21 mouse cellular contexts compared by ENCODE assay signal in the genomic region with DNA sequence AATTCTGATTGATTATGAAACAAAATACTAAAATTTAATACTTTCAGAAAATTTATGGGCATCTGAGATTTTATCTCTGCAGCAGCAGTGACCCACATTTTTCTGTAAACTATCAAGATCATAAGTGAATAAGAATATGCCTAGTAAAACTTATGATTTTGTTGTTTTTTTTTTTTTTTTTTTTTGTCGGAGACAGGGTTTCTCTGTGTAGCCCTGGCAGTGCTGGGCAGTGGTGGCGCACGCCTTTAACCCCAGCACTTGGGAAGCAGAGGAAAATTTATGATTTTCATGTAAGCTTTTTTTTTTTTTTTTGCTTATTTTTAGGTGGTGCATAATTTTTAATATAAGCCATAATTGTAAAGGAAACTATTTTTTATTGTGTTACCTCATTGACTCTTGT.
A peak's percentile ranks its signal among the peaks of the same experiment; 100 is the strongest.
DNase-seq lines count a peak whose midpoint lies in the region; ATAC-seq and TF ChIP-seq lines count a peak whose summit lies in the region.
"Had no signal": no experiment of that assay in that cellular context is flagged by ENCODE, and none has a peak within 500 bp of the region (broad histone marks: within the 10 kb centered on the region; RNA-seq: fewer than 3 reads in every experiment).

No protein-coding gene starts in this region.

- peak overlapping the region; percentile 39 for H3K4me2 ChIP-seq in heart, embryonic 14.5 days (ENCODE audit: low read length)
- no peak overlapping the region for H3K4me2 ChIP-seq in intestine, embryonic 16.5 days (ENCODE audit: low read depth, low read length)
- H3K4me2 ChIP-seq: embryonic facial prominence, embryonic 12.5 days; forebrain, embryonic 12.5 days had no signal

- no peak overlapping the region for H3K4me3 ChIP-seq in heart, embryonic 14.5 days (ENCODE audit: control insufficient read depth in 1 of 2, insufficient read depth in 1 of 2, low read depth in 1 of 2, low read length in 2 of 2)
- no peak overlapping the region for H3K4me3 ChIP-seq in embryonic fibroblast, embryonic 13.5 days (ENCODE audit: insufficient read depth, low read length)
- H3K4me3 ChIP-seq in intestine, embryonic 16.5 days (ENCODE audit: low read length) = no peak overlapping the region
- H3K4me3 ChIP-seq: embryonic facial prominence, embryonic 10.5 days; embryonic facial prominence, embryonic 12.5 days; erythroblast, embryonic 14.5 days; forebrain, embryonic 10.5 days; forebrain, embryonic 12.5 days had no signal

- H3K36me3 ChIP-seq in heart, embryonic 14.5 days (ENCODE audit: control insufficient read depth, insufficient read depth, low read length) = peaks cover 31% of the 10 kb centered on the region
- H3K36me3 ChIP-seq in intestine, embryonic 16.5 days (ENCODE audit: control insufficient read depth, insufficient read depth, low read length) = no peaks in the 10 kb centered on the region
- H3K36me3 ChIP-seq: embryonic facial prominence, embryonic 10.5 days; embryonic facial prominence, embryonic 12.5 days; forebrain, embryonic 10.5 days; forebrain, embryonic 12.5 days had no signal

- 77% methylated on average over 3 of the region's 3 CpGs for WGBS in heart, embryonic 14.5 days
- 79% methylated on average over 3 of the region's 3 CpGs for WGBS in intestine, embryonic 16.5 days

- TF ChIP-seq CTCF in embryonic fibroblast, embryonic 13.5 days (IDR thresholded peaks at IDR 0.05; ENCODE audit: borderline replicate concordance, insufficient read depth, low read length) = no peak

- no peaks in the 10 kb centered on the region for H3K27me3 ChIP-seq in heart, embryonic 14.5 days (ENCODE audit: control insufficient read depth, insufficient read depth, low read length)
- no peaks in the 10 kb centered on the region for H3K27me3 ChIP-seq in intestine, embryonic 16.5 days (replicated peaks; ENCODE audit: control insufficient read depth, insufficient read depth, low read length)
- H3K27me3 ChIP-seq: embryonic facial prominence, embryonic 12.5 days; forebrain, embryonic 12.5 days had no signal

- H3K27ac ChIP-seq in heart, embryonic 14.5 days (replicated peaks in 1 of 2; ENCODE audit: control insufficient read depth in 1 of 2, insufficient read depth in 1 of 2, low read depth in 2 of 2, low read length in 2 of 2) = no peak overlapping the region
- peak overlapping the region; percentile 65; the same call in 1 of the 2 replicates for H3K27ac ChIP-seq in embryonic fibroblast, embryonic 13.5 days (ENCODE audit: insufficient read depth, low read length)
- H3K27ac ChIP-seq in intestine, embryonic 16.5 days (ENCODE audit: low read length) = no peak overlapping the region
- H3K27ac ChIP-seq: embryonic facial prominence, embryonic 10.5 days; embryonic facial prominence, embryonic 12.5 days; forebrain, embryonic 10.5 days; forebrain, embryonic 12.5 days had no signal

- ATAC-seq in heart, embryonic 14.5 days (ENCODE audit: insufficient number of reproducible peaks, insufficient read depth, low FRiP score, low read depth) = no peak
- ATAC-seq in intestine, embryonic 16.5 days = peak; percentile 54; the same call in 1 of the 2 replicates
- no peak for ATAC-seq in cerebellum, adult (ENCODE audit: insufficient number of reproducible peaks, low FRiP score, low TSS enrichment)
- ATAC-seq: forebrain, embryonic 14.5 days; forebrain, embryonic 16.5 days had no signal

- peaks cover 4 to 5% of the 10 kb centered on the region in 2 experiments; a peak in 2 of 4 replicates for H3K4me1 ChIP-seq in heart, embryonic 14.5 days (ENCODE audit: control insufficient read depth in 2 of 2, insufficient read depth in 2 of 2, low read length in 2 of 2)
- no peaks in the 10 kb centered on the region for H3K4me1 ChIP-seq in embryonic fibroblast, embryonic 13.5 days (ENCODE audit: control insufficient read depth, insufficient read depth, low read length)
- H3K4me1 ChIP-seq in intestine, embryonic 16.5 days (ENCODE audit: control insufficient read depth, insufficient read depth, low read length) = no peaks in the 10 kb centered on the region
- H3K4me1 ChIP-seq: embryonic facial prominence, embryonic 10.5 days; embryonic facial prominence, embryonic 12.5 days; forebrain, embryonic 10.5 days; forebrain, embryonic 12.5 days had no signal

- no peak for TF ChIP-seq POLR2A in embryonic fibroblast, embryonic 13.5 days (IDR thresholded peaks at IDR 0.05; ENCODE audit: low read depth, low read length)

- no peaks in the 10 kb centered on the region for H3K9me3 ChIP-seq in heart, embryonic 14.5 days (ENCODE audit: control insufficient read depth, low read length)
- no peaks in the 10 kb centered on the region for H3K9me3 ChIP-seq in intestine, embryonic 16.5 days (ENCODE audit: control insufficient read depth, low read length)
- H3K9me3 ChIP-seq: embryonic facial prominence, embryonic 10.5 days; embryonic facial prominence, embryonic 12.5 days; forebrain, embryonic 10.5 days; forebrain, embryonic 12.5 days had no signal

- DNase-seq in heart, adult 11 months = no peak
- DNase-seq in spleen, postnatal 14 days (ENCODE audit: low spot score in 2 of 2) = no peak
- DNase-seq: adrenal gland, adult 2 months; adrenal gland, postnatal 10 days; adrenal gland, postnatal 25 days; cerebellum, adult 11-12 months; cerebellum, adult 2 months; cerebellum, adult 9-10 months; cerebellum, postnatal 10 days; cerebellum, postnatal 25 days had no signal

- no peak overlapping the region for H3K9ac ChIP-seq in heart, embryonic 14.5 days (ENCODE audit: low read length)
- H3K9ac ChIP-seq in intestine, embryonic 16.5 days (ENCODE audit: low read depth, low read length) = no peak overlapping the region
- H3K9ac ChIP-seq: embryonic facial prominence, embryonic 12.5 days; forebrain, embryonic 12.5 days had no signal
